Mouse (Mus musculus) C2C12 (cell line): ENCODE results near the gene Ttc30a1.

Source experiments
- CEBPB ChIP-seq: IDR thresholded peaks from one replicate; pipeline ENCODE4 v1.6.1; 2011; ENCODE audit warnings: low read depth, mild to moderate bottlenecking, control low read depth, moderate library complexity
- CTCF ChIP-seq: IDR thresholded peaks from one replicate; pipeline ENCODE4 v1.5.1; 2011; ENCODE audit not compliant: control insufficient read depth, insufficient read depth, insufficient read length
- MAX ChIP-seq: IDR thresholded peaks from one replicate; pipeline ENCODE4 v1.6.1; 2011; ENCODE audit warnings: mild to moderate bottlenecking, control low read depth
- MYOD1 ChIP-seq: IDR thresholded peaks from one replicate; pipeline ENCODE4 v1.6.1; 2011; ENCODE audit warnings: low read depth; ENCODE audit not compliant: control insufficient read depth, insufficient read length
- MYOG ChIP-seq: IDR thresholded peaks from one replicate; pipeline ENCODE4 v1.6.1; 2011; ENCODE audit not compliant: control insufficient read depth, insufficient read length; ENCODE audit errors: extremely low read depth
- USF1 ChIP-seq: IDR thresholded peaks from one replicate; pipeline ENCODE4 v1.6.1; 2011; ENCODE audit warnings: low read depth, mild to moderate bottlenecking, control low read depth, moderate library complexity

GRCm38 (mm10) chr2:75991581-75992205 lies 9.9 kb upstream of the Ttc30a1 start:
- TF ChIP-seq CEBPB = no peak
- TF ChIP-seq CTCF = no peak
- no peak for TF ChIP-seq USF1
- no peak for TF ChIP-seq MYOD1
- no peak for TF ChIP-seq MAX
- no peak for TF ChIP-seq MYOG
